Mouse (Mus musculus) lung, postnatal 0 days (tissue): ENCODE measurements around the gene Fam187a.

Source experiments
- CTCF ChIP-seq: IDR thresholded peaks from 2 replicates; pipeline ENCODE4 v1.5.1; 2016; ENCODE audit warnings: antibody characterized with exemption, mild to moderate bottlenecking
- EP300 ChIP-seq: IDR thresholded peaks from 2 replicates; pipeline ENCODE4 v1.6.1; 2016; ENCODE audit warnings: antibody characterized with exemption, mild to moderate bottlenecking, control low read depth

DNA sequence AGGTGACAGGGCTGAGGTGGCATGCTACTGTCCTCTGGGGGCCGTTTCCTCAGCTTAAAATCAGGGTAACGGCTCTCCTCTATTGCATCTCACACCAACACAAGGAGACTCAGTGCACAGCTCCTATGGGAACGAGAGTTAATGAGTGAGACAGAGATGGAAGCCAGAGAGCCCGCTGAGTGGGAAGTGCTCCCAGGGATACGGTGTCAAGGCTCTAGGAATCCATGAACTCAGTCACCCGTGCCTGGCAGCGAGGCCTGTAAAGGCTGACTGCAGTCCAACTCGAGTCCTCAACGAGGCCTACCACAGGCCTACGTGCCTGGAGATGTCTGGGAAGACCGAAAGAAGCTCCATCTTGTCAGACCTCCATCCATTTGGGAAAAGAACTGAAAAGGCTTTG lies 26.0 kb upstream of the Fam187a start:
- TF ChIP-seq CTCF, result no peak
- no peak for TF ChIP-seq EP300
